Mouse (Mus musculus) spleen, adult 2 months (tissue): ENCODE results near the gene Clec16a.

Experiments used
- CTCF ChIP-seq: fragments of 200-500 bp; IDR thresholded peaks from 2 replicates; pipeline ENCODE4 v1.5.1; 2011; ENCODE audit warnings: mild to moderate bottlenecking, inconsistent platforms; ENCODE audit not compliant: insufficient read depth, insufficient read length, insufficient replicate concordance; ENCODE audit errors: extremely low read depth
- POLR2A ChIP-seq: fragments of 200-500 bp; IDR thresholded peaks from 2 replicates; pipeline ENCODE4 v1.6.1; 2011; ENCODE audit warnings: low read depth, low read length, inconsistent platforms

- TF ChIP-seq POLR2A (no peak), CTCF (no peak)
Observed at GRCm38 (mm10) chr16:10610801-10611200, 65.7 kb downstream of the Clec16a start.
